Mouse (Mus musculus) testis, postnatal 10 days (tissue): ENCODE data around the gene Tssc4.

Source experiments
- DNase-seq: peaks from one replicate; pipeline ENCODE4 v3.0.0; 2021; ENCODE audit warnings: low spot score

The Tssc4 gene

DNA sequence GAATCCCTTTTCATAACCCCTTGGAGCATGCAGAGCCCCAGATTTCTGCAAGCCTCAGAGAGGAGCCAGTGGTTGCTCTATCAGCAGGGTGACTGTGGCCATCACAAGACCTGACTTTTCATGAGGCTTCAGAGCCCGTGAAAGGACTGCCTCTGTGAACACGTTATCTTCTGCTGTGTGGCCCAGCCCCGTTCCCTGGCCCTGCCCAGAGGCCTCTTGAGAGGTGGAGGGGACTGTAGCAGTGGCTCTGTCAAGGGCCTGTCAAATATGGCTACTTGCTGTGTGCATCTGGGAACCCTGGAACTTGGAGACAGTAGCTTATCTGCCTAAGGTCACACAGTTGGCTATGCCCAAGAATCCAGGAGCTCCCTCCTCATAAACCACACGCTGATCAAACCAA, 42.7 kb downstream of the Tssc4 start:
- DNase-seq = no peak

GRCm38 (mm10) chr7:143112395-143112794, 43.3 kb downstream of the Tssc4 start:
- DNase-seq = no peak

GRCm38 (mm10) chr7:143114773-143115172, 45.7 kb downstream of the Tssc4 start:
- DNase-seq = no peak

- DNase-seq = no peak
These were observed 47.5 kb downstream of the Tssc4 start for GRCm38 (mm10) chr7:143116521-143116920.

DNA sequence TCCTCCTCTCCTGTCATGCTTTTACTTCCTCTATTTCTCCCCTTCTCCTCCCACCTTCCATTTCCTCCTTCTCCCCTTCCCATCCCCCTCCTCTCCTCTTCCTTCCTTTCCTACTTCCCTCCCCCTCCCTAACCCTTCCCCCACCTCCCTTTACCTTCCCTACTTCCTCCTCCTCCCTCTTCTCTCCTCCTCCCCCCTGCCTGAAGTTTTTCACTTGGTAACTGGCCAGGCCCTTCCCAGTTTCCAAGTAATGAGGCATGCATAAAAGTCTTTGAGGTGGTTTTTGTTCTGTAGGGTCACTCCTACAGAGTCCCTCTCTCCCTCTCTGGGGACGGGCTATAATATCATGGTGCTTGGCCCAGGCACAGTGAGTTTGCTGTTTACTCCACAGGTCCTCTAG, 50.4 kb downstream of the Tssc4 start:
- no peak for DNase-seq

DNA sequence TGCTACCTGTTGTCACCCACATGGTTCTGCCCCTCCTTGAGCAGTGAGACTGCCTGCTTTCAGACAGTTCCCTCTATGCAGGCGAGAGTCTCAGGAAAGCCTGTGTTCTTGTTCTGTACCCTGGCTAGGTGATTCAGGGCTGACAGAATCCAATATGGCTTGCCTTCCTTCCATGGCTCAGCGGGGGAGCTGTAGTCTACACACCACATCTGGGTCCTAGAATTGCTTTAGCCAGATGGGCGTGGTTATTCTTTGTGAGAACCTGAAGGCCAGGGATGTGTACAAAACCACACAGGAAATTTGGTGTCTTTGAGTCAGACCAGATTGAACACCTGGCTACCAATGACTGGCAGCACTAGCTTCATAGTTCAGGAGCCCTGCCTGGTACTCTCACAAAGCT, 50.8 kb downstream of the Tssc4 start:
- DNase-seq = no peak
